Mouse (Mus musculus) lung, adult 2 months (tissue): Measurements from ENCODE around the gene Cfap300. TPM values are rescaled to one million over a fixed set of nuclear protein-coding genes. Genes with fewer than 3 reads are reported as not detected.
A peak's percentile ranks its signal among the peaks of the same experiment; 100 is the strongest.

Experiments used
- DNase-seq: peaks from one replicate; pipeline ENCODE4 v3.0.0; 2022
- H3K4me1 ChIP-seq: fragments of 200-500 bp; 2 replicates; pipeline ENCODE4 v1.6.1; 2011; ENCODE audit warnings: low read length; ENCODE audit not compliant: control insufficient read depth, insufficient read depth
- H3K4me3 ChIP-seq: fragments of 200-500 bp; replicated peaks from 2 replicates; pipeline ENCODE3; 2011; ENCODE audit warnings: low read depth, mild to moderate bottlenecking, control low read depth, low read length; ENCODE audit errors: extremely low read depth
- CTCF ChIP-seq: fragments of 200-500 bp; IDR thresholded peaks from 2 replicates; pipeline ENCODE4 v1.5.1; 2011; ENCODE audit warnings: mild to moderate bottlenecking, low read length, control low read depth; ENCODE audit not compliant: insufficient read depth
- POLR2A ChIP-seq: fragments of 200-500 bp; IDR thresholded peaks from 2 replicates; pipeline ENCODE4 v1.6.1; 2011; ENCODE audit warnings: low read depth, mild to moderate bottlenecking, control low read depth, low read length, borderline replicate concordance; ENCODE audit errors: extremely low read depth
- WGBS: fragments of 180-500 bp; shearing (Covaris S2); methylation state at CpG from one replicate; pipeline ENCODE4 v1.1.7; 2018; 5-methylcytosine and 5-hydroxymethylcytosine counted together
- polyA plus RNA-seq: library from polyadenylated mRNA; depleted of rRNA; stranded (reverse); fragments of >200 nt; gene quantifications from 2 replicates; pipeline ENCODE4 v1.2.3, GENCODE M21; 2012; rRNA removed

The Cfap300 gene
- polyA plus RNA-seq = 3.9 and 5.2 TPM in 2 replicates

GRCm38 (mm10) chr9:8042338-8043043, at the start of gene Cfap300:
Gene Cfap300 (minus strand): TSS chr9:8042823.
- TF ChIP-seq POLR2A (peak; percentile 70; the same call in 1 of the 2 replicates), CTCF (no peak)
- DNase-seq = peak; percentile 95
- H3K4me1 ChIP-seq = no peaks in the 10 kb centered on the region
- H3K4me3 ChIP-seq = peak within 1 kb of the TSS; percentile 88
- under 1% methylated on average over 39 of the region's 39 CpGs for WGBS

- 76% methylated on average over 5 of the region's 5 CpGs for WGBS
- H3K4me3 ChIP-seq = no peak overlapping the region
- no peak for TF ChIP-seq POLR2A
- no peak for TF ChIP-seq CTCF
- DNase-seq = no peak
- H3K4me1 ChIP-seq = no peaks in the 10 kb centered on the region
Measured at GRCm38 (mm10) chr9:8078882-8079281, 36.3 kb upstream of the Cfap300 start.

DNA sequence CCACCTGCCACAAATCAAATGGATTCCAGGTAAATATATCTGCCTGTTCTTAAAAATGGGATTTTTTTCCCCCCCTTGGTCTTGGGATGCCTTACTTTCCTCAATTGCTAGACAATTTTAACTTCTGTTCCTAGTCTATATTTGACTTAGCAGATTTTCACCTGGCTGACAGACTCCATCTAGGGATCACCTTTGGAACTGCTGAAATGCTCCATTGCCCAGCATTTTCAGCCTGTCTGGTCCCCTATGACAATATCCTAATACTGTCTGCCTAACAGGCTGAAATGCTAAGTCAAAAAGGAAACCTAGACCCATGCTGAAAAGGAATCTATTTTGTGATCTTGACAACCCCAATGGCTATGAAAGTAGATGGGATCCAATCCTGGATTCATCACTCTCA, 31.7 kb upstream of the Cfap300 start:
- TF ChIP-seq CTCF (0 out of 2 replicates have a peak, but pooled peaks have one; percentile 12), POLR2A (no peak)
- no peaks in the 10 kb centered on the region for H3K4me1 ChIP-seq
- H3K4me3 ChIP-seq = no peak overlapping the region
- no peak for DNase-seq

DNA sequence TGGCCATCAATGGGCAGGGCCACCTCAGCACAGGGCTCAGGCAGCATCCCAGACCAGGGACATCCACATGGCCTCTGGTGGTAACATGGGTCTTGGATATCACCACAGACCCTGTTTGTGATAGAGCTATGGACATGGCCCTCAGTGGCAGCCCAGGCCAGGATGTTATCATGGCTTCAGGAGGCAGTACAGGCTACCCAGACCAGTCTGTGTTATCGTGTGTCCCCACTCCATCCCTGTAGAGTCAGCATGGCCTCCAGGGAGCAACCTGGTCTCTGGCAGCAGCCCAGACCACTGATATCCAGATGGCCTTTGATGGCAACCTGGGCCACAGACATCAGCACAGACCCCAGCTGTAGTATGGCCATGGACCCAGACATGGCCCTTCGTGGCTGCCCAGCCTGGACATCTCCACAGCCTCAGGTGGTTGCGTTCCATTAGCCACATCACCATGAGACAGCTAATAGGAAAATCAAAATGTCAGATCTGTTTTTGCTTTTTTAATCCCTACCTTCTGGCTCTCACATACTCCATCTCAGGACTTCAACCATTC, 30.7 kb upstream of the Cfap300 start:
- WGBS = 91% methylated on average over 3 of the region's 3 CpGs
- no peak for TF ChIP-seq POLR2A
- no peak for TF ChIP-seq CTCF
- Histone ChIP-seq H3K4me1 (no peaks in the 10 kb centered on the region), H3K4me3 (no peak overlapping the region)
- no peak for DNase-seq

GRCm38 (mm10) chr9:8059636-8060035, 17.0 kb upstream of the Cfap300 start:
- TF ChIP-seq CTCF = no peak
- TF ChIP-seq POLR2A = no peak
- 65% methylated on average over 3 of the region's 3 CpGs for WGBS
- Histone ChIP-seq H3K4me3 (no peak overlapping the region), H3K4me1 (no peaks in the 10 kb centered on the region)
- DNase-seq = no peak

- Histone ChIP-seq H3K4me3 (no peak overlapping the region), H3K4me1 (no peaks in the 10 kb centered on the region)
- WGBS = 9% methylated on average over 1 of the region's 1 CpGs
- TF ChIP-seq CTCF = no peak
- no peak for TF ChIP-seq POLR2A
- DNase-seq = no peak
Measured at GRCm38 (mm10) chr9:8054831-8055230, 12.2 kb upstream of the Cfap300 start.

DNA sequence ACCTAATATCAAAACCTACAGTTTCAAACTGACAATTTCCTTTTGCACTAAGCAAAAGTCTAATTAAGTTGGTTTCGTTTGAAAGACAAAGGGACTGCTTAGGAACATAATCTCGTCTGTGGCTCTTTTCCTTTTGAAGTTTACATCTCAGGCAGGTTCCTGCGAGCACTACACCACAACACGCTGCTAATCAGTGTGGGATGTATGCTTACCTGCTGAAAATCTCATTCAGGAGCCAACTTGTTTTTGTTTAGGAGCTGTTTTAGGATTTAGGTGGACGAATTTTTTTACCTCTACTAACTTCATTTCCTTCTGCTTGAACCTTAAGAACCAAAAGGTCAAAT, 393 bp upstream of the Cfap300 start:
- WGBS = 5% methylated on average over 5 of the region's 5 CpGs

DNA sequence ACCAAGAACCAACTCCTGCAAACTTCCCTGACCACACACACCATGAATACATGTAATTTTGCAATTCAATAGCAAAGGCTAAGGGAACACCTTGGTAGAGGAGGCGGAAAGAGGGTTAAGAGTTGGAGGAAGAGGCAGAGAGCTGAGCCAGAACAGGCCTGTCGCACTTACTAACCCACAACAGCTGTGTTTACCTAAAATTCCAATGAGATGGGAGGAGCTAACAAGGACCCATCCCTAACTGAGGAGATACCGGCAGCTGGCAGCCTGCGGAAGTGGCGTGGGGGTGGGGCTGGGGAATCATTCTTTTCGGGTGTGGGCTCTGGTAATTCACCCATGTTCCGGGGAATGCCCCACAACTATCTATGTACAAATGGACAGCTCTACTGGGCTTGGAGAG, 7.1 kb downstream of the Cfap300 start:
- no peak overlapping the region for H3K4me3 ChIP-seq
- no peaks in the 10 kb centered on the region; the same call in 1 of the 2 replicates for H3K4me1 ChIP-seq
- WGBS = 18% methylated on average over 7 of the region's 7 CpGs

More for the DNA sequence above, 393 bp upstream of the Cfap300 start:
- DNase-seq = no peak
- no peaks in the 10 kb centered on the region for H3K4me1 ChIP-seq
- H3K4me3 ChIP-seq = peak overlapping the region; percentile 88
- TF ChIP-seq CTCF (no peak), POLR2A (no peak)

GRCm38 (mm10) chr9:8035091-8035490, 7.5 kb downstream of the Cfap300 start:
- H3K4me1 ChIP-seq = no peaks in the 10 kb centered on the region; the same call in 1 of the 2 replicates
- no peak for TF ChIP-seq POLR2A
- TF ChIP-seq CTCF = no peak
- 46% methylated on average over 4 of the region's 4 CpGs for WGBS
- H3K4me3 ChIP-seq = no peak overlapping the region
- no peak for DNase-seq

More for the DNA sequence above, 7.1 kb downstream of the Cfap300 start:
- DNase-seq = peak; percentile 14
- TF ChIP-seq CTCF = no peak
- TF ChIP-seq POLR2A = no peak

DNA sequence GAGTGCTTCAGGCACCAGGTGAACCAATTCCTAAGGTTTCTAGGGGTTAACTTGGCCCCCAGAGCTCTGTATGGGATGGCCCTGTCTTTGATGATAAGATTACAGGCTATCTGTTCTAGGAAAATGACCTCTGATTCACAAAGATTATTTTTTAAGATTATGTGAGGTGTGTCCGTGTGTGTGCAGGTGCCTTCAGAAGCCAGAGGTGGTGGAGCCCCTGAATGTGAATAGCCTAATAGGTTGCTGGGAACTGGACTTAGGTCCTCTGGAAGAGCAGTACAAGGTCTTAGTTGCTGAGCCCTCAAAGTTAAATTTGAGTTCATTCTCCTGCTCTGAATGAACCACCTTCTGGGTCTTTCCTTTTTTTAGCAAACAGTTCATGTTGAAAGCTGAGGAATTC, 8.5 kb downstream of the Cfap300 start:
- no peak for TF ChIP-seq CTCF
- TF ChIP-seq POLR2A = no peak
- no peak for DNase-seq
- no peak overlapping the region for H3K4me3 ChIP-seq
- 74% methylated on average over 1 of the region's 1 CpGs for WGBS
- no peaks in the 10 kb centered on the region; the same call in 1 of the 2 replicates for H3K4me1 ChIP-seq
